Mouse (Mus musculus) brain, embryonic 18.5 days (tissue): ENCODE results near the gene Inca1.

Experiments used
- DNase-seq: peaks from one replicate; pipeline ENCODE4 v3.0.0-alpha.2; 2012; ENCODE audit warnings: low read depth, low spot score

Gene Inca1

GRCm38 (mm10) chr11:70669582-70670345 is 30.2 kb downstream of the Inca1 start:
- DNase-seq, result no peak

GRCm38 (mm10) chr11:70668771-70669505 is 31.0 kb downstream of the Inca1 start, which contains the start of gene Spag7:
TSS of gene Spag7 (minus strand) at chr11:70669416.
- peak; percentile 100 for DNase-seq

- no peak for DNase-seq
These were observed 31.6 kb downstream of the Inca1 start for GRCm38 (mm10) chr11:70668335-70668770.

- DNase-seq, result no peak
These were observed 32.4 kb downstream of the Inca1 start for GRCm38 (mm10) chr11:70667271-70668150.

GRCm38 (mm10) chr11:70666687-70667086 is 33.3 kb downstream of the Inca1 start:
- no peak for DNase-seq

GRCm38 (mm10) chr11:70664741-70665140 is 35.2 kb downstream of the Inca1 start:
- no peak for DNase-seq

GRCm38 (mm10) chr11:70663957-70664356 is 36.0 kb downstream of the Inca1 start:
- no peak for DNase-seq

- no peak for DNase-seq
These were observed 36.9 kb downstream of the Inca1 start for GRCm38 (mm10) chr11:70663101-70663500.

GRCm38 (mm10) chr11:70660571-70660970 is 39.4 kb downstream of the Inca1 start:
- DNase-seq, result no peak

GRCm38 (mm10) chr11:70658942-70659341 is 41.0 kb downstream of the Inca1 start:
- DNase-seq, result no peak

GRCm38 (mm10) chr11:70658521-70658920 is 41.4 kb downstream of the Inca1 start:
- no peak for DNase-seq

GRCm38 (mm10) chr11:70657991-70658390 is 42.0 kb downstream of the Inca1 start:
- DNase-seq, result no peak

- no peak for DNase-seq
These were observed 42.4 kb downstream of the Inca1 start for GRCm38 (mm10) chr11:70657573-70657972.

GRCm38 (mm10) chr11:70656964-70657363 is 43.0 kb downstream of the Inca1 start, which contains the start of gene Eno3:
TSS of gene Eno3 (plus strand) at chr11:70657202.
- DNase-seq, result no peak

- no peak for DNase-seq
These were observed 43.5 kb downstream of the Inca1 start for GRCm38 (mm10) chr11:70656456-70656927.

- DNase-seq, result no peak
These were observed 44.1 kb downstream of the Inca1 start for GRCm38 (mm10) chr11:70655571-70656455.

- DNase-seq, result peak; percentile 67
These were observed 44.9 kb downstream of the Inca1 start for GRCm38 (mm10) chr11:70654923-70655570.

- peak; percentile 72 for DNase-seq
These were observed 45.6 kb downstream of the Inca1 start, which contains the start of gene Pfn1 for GRCm38 (mm10) chr11:70654198-70654922. TSS of gene Pfn1 (minus strand) at chr11:70654644.
